Mouse (Mus musculus) heart, postnatal 0 days (tissue): ENCODE data around the gene Fam172a. TPM values are rescaled to one million over a fixed set of nuclear protein-coding genes. Genes with fewer than 3 reads are reported as not detected.

Source experiments
- ATAC-seq: fragments of 200-750 bp; cut with Nextera tagmentation; 2 replicates; pipeline ENCODE4 v1.8.0; 2017; ENCODE audit warnings: low read depth, moderate number of reproducible peaks, moderate library complexity; ENCODE audit not compliant: insufficient read depth
- DNase-seq: peaks from one replicate; pipeline ENCODE4 v3.0.0-alpha.2; 2016; ENCODE audit warnings: low spot score
- H3K27ac ChIP-seq: fragments of 300-500 bp; sonication (generic); 2 replicates; pipeline ENCODE4 v1.5.1; 2014; ENCODE audit warnings: low read depth, mild to moderate bottlenecking
- H3K27me3 ChIP-seq: fragments of 300-500 bp; sonication (generic); 2 replicates; pipeline ENCODE4 v1.6.1; 2014; ENCODE audit warnings: low read length, mixed read lengths; ENCODE audit not compliant: control insufficient read depth, insufficient read depth
- H3K36me3 ChIP-seq: fragments of 300-500 bp; sonication (generic); replicated peaks from 2 replicates; pipeline ENCODE4 v1.6.1; 2014; ENCODE audit warnings: low read length, mixed read lengths; ENCODE audit not compliant: control insufficient read depth, insufficient read depth
- H3K4me1 ChIP-seq: fragments of 300-500 bp; sonication (generic); 2 replicates; pipeline ENCODE4 v1.6.1; 2014; ENCODE audit warnings: antibody characterized with exemption; ENCODE audit not compliant: control insufficient read depth, insufficient read depth
- H3K4me2 ChIP-seq: fragments of 300-500 bp; sonication (generic); 2 replicates; pipeline ENCODE4 v1.6.1; 2014; ENCODE audit warnings: low read depth, mild to moderate bottlenecking, low read length, moderate library complexity
- H3K4me3 ChIP-seq: fragments of 300-500 bp; sonication (generic); 2 replicates; pipeline ENCODE4 v1.5.1; 2014; ENCODE audit warnings: low read depth, low read length
- H3K9ac ChIP-seq: fragments of 300-500 bp; sonication (generic); replicated peaks from 2 replicates; pipeline ENCODE4 v1.6.1; 2014; ENCODE audit warnings: low read depth, low read length, mixed read lengths
- H3K9me3 ChIP-seq: fragments of 300-500 bp; sonication (generic); replicated peaks from 2 replicates; pipeline ENCODE4 v1.6.1; 2016; ENCODE audit warnings: low read length; ENCODE audit not compliant: control insufficient read depth
- CTCF ChIP-seq: IDR thresholded peaks from 2 replicates; pipeline ENCODE4 v1.5.1; 2016; ENCODE audit warnings: antibody characterized with exemption, control low read depth, low read depth
- EP300 ChIP-seq: IDR thresholded peaks from 2 replicates; pipeline ENCODE4 v1.6.1; 2016; ENCODE audit warnings: antibody characterized with exemption, low read depth
- WGBS: fragments of 180-500 bp; shearing (Covaris S2); extraction: QIAGEN DNeasy Blood & Tissue Kit; methylation state at CpG from one replicate; pipeline ENCODE4 v1.1.7; 2014; 5-methylcytosine and 5-hydroxymethylcytosine counted together
- polyA plus RNA-seq: library from polyadenylated mRNA; unstranded; fragments of >200 nt; fragmentation: Nextera tagmentation; extraction: Ambion mirVana; gene quantifications from 2 replicates; pipeline ENCODE4 v1.2.1, GENCODE M21; 2015
- total RNA-seq: library from RNA; depleted of rRNA; stranded (reverse); fragments of >200 nt; gene quantifications from 2 replicates; pipeline ENCODE4 v1.2.3, GENCODE M21; 2014; ENCODE audit warnings: low replicate concordance

Gene Fam172a
- total and polyA plus RNA-seq, 2 experiments from 2014 or later, result 11.2 to 14.8 TPM

GRCm38 (mm10) chr13:78099746-78100530, 398.1 kb downstream of the Fam172a start:
- Histone ChIP-seq H3K9me3 (no peaks in the 10 kb centered on the region), H3K4me1 (peaks cover 5% of the 10 kb centered on the region)
- WGBS, result 72% methylated on average over 3 of the region's 3 CpGs

DNA sequence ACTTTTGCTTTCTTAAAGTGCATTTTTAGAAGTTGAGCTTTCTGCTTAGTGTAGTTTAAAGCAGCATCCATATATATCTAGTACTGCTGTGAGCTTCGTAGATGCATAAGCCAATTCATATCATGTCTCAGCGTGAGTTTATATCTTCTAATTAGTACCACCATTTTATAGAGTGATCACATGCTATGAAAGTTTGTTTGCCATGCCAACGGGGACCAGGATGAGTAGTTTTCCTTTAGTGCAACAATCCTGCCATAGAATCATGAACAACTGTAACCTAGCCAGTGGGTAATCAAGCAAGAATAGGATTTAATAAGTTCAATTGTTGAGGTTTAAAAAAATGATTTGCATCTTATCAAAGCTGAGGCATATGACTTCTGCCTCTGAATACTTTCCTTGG, 398.8 kb downstream of the Fam172a start:
- DNase-seq (no peak), ATAC-seq (no peak)
- Histone ChIP-seq H3K27me3 (no peaks in the 10 kb centered on the region), H3K9ac (no peak overlapping the region), H3K4me3 (no peak overlapping the region), H3K9me3 (no peaks in the 10 kb centered on the region), H3K27ac (no peak overlapping the region), H3K4me1 (peaks cover 5% of the 10 kb centered on the region), H3K36me3 (no peaks in the 10 kb centered on the region), H3K4me2 (no peak overlapping the region)
- TF ChIP-seq CTCF (no peak), EP300 (no peak)
- WGBS, result 76% methylated on average over 3 of the region's 3 CpGs

More at GRCm38 (mm10) chr13:78099746-78100530, 398.1 kb downstream of the Fam172a start:
- no peak for TF ChIP-seq EP300
- TF ChIP-seq CTCF, result no peak
- H3K27me3 ChIP-seq, result no peaks in the 10 kb centered on the region
- H3K27ac ChIP-seq, result no peak overlapping the region
- DNase-seq, result no peak
- ATAC-seq, result no peak
- H3K4me3 ChIP-seq, result no peak overlapping the region
- no peaks in the 10 kb centered on the region for H3K36me3 ChIP-seq
- H3K9ac ChIP-seq, result no peak overlapping the region
- no peak overlapping the region for H3K4me2 ChIP-seq

DNA sequence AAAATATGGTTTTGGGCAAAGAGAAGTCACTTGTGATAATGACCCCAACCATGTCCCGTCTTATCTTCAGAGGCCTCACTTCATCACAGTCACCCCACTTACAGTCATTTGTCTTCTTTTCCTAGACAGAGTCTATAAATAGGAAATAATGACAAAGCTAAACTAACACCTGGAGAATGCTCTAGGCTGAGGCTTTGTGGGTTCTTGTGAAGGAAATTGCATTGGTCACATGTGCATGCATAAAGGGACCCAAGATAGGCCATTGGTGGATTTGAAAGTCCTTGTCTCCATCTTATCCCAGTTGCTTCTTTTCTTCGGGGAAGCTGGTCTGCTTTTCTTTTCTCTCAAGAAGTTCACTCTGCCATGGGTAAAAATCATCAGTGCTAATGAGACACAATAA, 400.5 kb downstream of the Fam172a start:
- H3K9ac ChIP-seq, result no peak overlapping the region
- no peak for TF ChIP-seq EP300
- no peak for TF ChIP-seq CTCF
- H3K36me3 ChIP-seq, result no peaks in the 10 kb centered on the region
- ATAC-seq, result no peak
- no peak overlapping the region for H3K4me3 ChIP-seq
- H3K27me3 ChIP-seq, result no peaks in the 10 kb centered on the region
- 41% methylated on average over 2 of the region's 2 CpGs for WGBS
- no peak overlapping the region for H3K27ac ChIP-seq
- H3K9me3 ChIP-seq, result no peaks in the 10 kb centered on the region
- no peak for DNase-seq
- no peak overlapping the region for H3K4me2 ChIP-seq
- H3K4me1 ChIP-seq, result peaks cover 5% of the 10 kb centered on the region

DNA sequence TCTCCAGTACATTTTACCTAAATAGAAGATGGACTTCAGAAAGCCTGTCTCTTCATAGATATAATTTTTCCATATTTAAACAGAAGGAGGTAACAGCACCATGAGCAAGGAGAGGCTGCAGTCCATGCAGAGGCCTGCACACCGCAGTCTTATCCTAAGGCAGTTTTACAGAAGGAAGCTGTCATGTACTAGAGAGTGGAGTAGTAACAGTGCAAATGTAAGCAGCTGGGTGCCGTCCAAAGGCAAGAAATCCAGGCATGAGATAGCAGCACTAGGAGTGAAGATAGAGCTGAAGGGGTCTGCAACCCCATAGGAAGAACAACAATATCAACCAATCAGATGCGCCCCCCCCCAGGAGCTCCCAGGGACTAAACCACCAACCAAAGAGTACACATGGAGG, 403.0 kb downstream of the Fam172a start:
- Histone ChIP-seq H3K4me2 (no peak overlapping the region), H3K36me3 (no peaks in the 10 kb centered on the region), H3K9me3 (no peaks in the 10 kb centered on the region), H3K27ac (no peak overlapping the region), H3K4me3 (no peak overlapping the region), H3K4me1 (peaks cover 5% of the 10 kb centered on the region), H3K9ac (no peak overlapping the region), H3K27me3 (no peaks in the 10 kb centered on the region)
- no peak for DNase-seq
- TF ChIP-seq EP300 (no peak), CTCF (no peak)
- ATAC-seq, result no peak
- WGBS, result 40% methylated on average over 3 of the region's 3 CpGs

DNA sequence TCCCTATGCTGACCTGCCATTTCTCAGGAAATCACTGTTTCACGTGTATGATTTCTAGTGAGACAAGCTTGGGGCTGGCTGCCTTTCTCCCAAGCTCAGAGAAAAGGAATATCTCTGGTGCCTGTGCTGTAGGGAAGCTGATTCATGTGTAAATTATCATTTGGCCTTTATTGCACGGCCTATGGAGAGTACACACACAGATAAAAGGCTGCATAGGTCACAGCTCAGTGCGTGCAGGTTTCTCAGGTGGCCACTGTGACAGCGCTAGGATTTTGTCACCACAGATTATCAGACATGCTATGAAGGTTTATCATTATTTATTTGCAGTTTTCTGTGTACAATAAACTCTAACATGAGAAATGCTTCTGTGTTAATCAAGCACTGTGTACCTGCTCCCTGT, 408.8 kb downstream of the Fam172a start:
- whole genome bisulfite sequencing, result 74% methylated on average over 4 of the region's 4 CpGs
- ATAC-seq (no peak), DNase-seq (no peak)
- Histone ChIP-seq H3K9ac (no peak overlapping the region), H3K27ac (no peak overlapping the region), H3K4me3 (no peak overlapping the region), H3K4me1 (no peaks in the 10 kb centered on the region), H3K9me3 (no peaks in the 10 kb centered on the region), H3K36me3 (no peaks in the 10 kb centered on the region), H3K4me2 (no peak overlapping the region), H3K27me3 (no peaks in the 10 kb centered on the region)
- TF ChIP-seq EP300 (no peak), CTCF (no peak)

- DNase-seq (no peak), ATAC-seq (no peak)
- no peak overlapping the region for H3K9ac ChIP-seq
- no peaks in the 10 kb centered on the region for H3K27me3 ChIP-seq
- H3K4me2 ChIP-seq, result no peak overlapping the region
- TF ChIP-seq EP300 (no peak), CTCF (no peak)
- no peak overlapping the region for H3K4me3 ChIP-seq
- H3K36me3 ChIP-seq, result no peaks in the 10 kb centered on the region
- H3K9me3 ChIP-seq, result no peaks in the 10 kb centered on the region
- WGBS, result 93% methylated on average over 4 of the region's 4 CpGs
- no peak overlapping the region for H3K27ac ChIP-seq
- H3K4me1 ChIP-seq, result no peaks in the 10 kb centered on the region
Measured at GRCm38 (mm10) chr13:78113978-78114377, 412.1 kb downstream of the Fam172a start.
